Mouse (Mus musculus) embryonic facial prominence, embryonic 14.5 days (tissue): ENCODE results near the gene Hsd17b13. TPM values are rescaled to one million over a fixed set of nuclear protein-coding genes. Genes with fewer than 3 reads are reported as not detected.

Source experiments
- polyA plus RNA-seq: library from polyadenylated mRNA; unstranded; fragments of >200 nt; fragmentation: Nextera tagmentation; extraction: Ambion mirVana; gene quantifications from 2 replicates; pipeline ENCODE4 v1.2.1, GENCODE M21; 2014

Hsd17b13 gene
- polyA plus RNA-seq, 1 experiment from 2014 or later, result 0.15 TPM

Other genes with a start within 250 kb of the Hsd17b13 start
- 12.2 and 13.9 TPM in 2 replicates for gene Klhl8, start 66.2 kb downstream of the Hsd17b13 start, polyA plus RNA-seq
- 4.5 and 4.9 TPM in 2 replicates for gene Hsd17b11, start 44.5 kb upstream of the Hsd17b13 start, polyA plus RNA-seq
- 56.8 and 59.0 TPM in 2 replicates for gene Nudt9, start 68.9 kb upstream of the Hsd17b13 start, polyA plus RNA-seq
- gene Gm17660, start 100.2 kb upstream of the Hsd17b13 start, polyA plus RNA-seq, result 0.47 TPM in 1 of 2 replicates, not detected in the other
- 108 and 117 TPM in 2 replicates for gene Sparcl1, start 136.3 kb upstream of the Hsd17b13 start, polyA plus RNA-seq
- not detected in 2 replicates for gene Dspp, start 193.3 kb upstream of the Hsd17b13 start, polyA plus RNA-seq
- gene Dmp1, start 225.2 kb upstream of the Hsd17b13 start, polyA plus RNA-seq, result 19.3 and 21.1 TPM in 2 replicates